Comparison of ENCODE assay signal across 8 mouse cellular contexts in genomic region chr13:73603046-73603445, GRCm38 (mm10). TPM values are rescaled to one million over a fixed set of nuclear protein-coding genes. Genes with fewer than 3 reads are reported as not detected.
A peak's percentile ranks its signal among the peaks of the same experiment; 100 is the strongest.
DNase-seq lines count a peak whose midpoint lies in the region; ATAC-seq and TF ChIP-seq lines count a peak whose summit lies in the region.

No protein-coding gene starts in this region.

- no peak overlapping the region for H3K9ac ChIP-seq in embryonic facial prominence, embryonic 15.5 days
- H3K9ac ChIP-seq in limb, embryonic 11.5 days (ENCODE audit: low read length): peak overlapping the region; percentile 84

- TF ChIP-seq POLR2A in small intestine, adult 2 months (IDR thresholded peaks at IDR 0.05; ENCODE audit: low read depth, low read length): no peak

- H3K27ac ChIP-seq in embryonic facial prominence, embryonic 15.5 days (replicated peaks): no peak overlapping the region
- no peak overlapping the region for H3K27ac ChIP-seq in limb, embryonic 11.5 days (replicated peaks; ENCODE audit: low read depth, low read length)
- no peak overlapping the region for H3K27ac ChIP-seq in small intestine, adult 2 months (ENCODE audit: insufficient read depth, low read depth, low read length)

- H3K4me1 ChIP-seq in megakaryocyte, embryonic 14.5 days: peaks cover 69% of the 10 kb centered on the region
- H3K4me1 ChIP-seq in embryonic facial prominence, embryonic 15.5 days: peaks cover 17% of the 10 kb centered on the region
- H3K4me1 ChIP-seq in limb, embryonic 11.5 days (ENCODE audit: control insufficient read depth, insufficient read depth, low read length): peaks cover 8% of the 10 kb centered on the region
- H3K4me1 ChIP-seq in small intestine, adult 2 months (ENCODE audit: control insufficient read depth, insufficient read depth, insufficient read length, low read length): peaks cover 9% of the 10 kb centered on the region

- TF ChIP-seq CTCF in small intestine, adult 2 months (IDR thresholded peaks at IDR 0.05; ENCODE audit: extremely low read depth, insufficient read length, insufficient replicate concordance, low read depth, low read length): no peak

- peak overlapping the region; percentile 85 for H3K4me2 ChIP-seq in embryonic facial prominence, embryonic 15.5 days (replicated peaks)
- H3K4me2 ChIP-seq in limb, embryonic 11.5 days (ENCODE audit: low read depth, severe bottlenecking): peak overlapping the region; percentile 85

- WGBS in embryonic facial prominence, embryonic 15.5 days: 47% methylated on average over 4 of the region's 4 CpGs
- 57% methylated on average over 4 of the region's 4 CpGs for WGBS in limb, embryonic 11.5 days
- 40% methylated on average over 4 of the region's 4 CpGs for WGBS in small intestine, adult 2 months

- H3K27me3 ChIP-seq in megakaryocyte, embryonic 14.5 days (replicated peaks): no peaks in the 10 kb centered on the region
- no peaks in the 10 kb centered on the region for H3K27me3 ChIP-seq in embryonic facial prominence, embryonic 15.5 days
- H3K27me3 ChIP-seq in limb, embryonic 11.5 days (ENCODE audit: control insufficient read depth, insufficient read depth, low read length): no peaks in the 10 kb centered on the region
- no peaks in the 10 kb centered on the region for H3K27me3 ChIP-seq in small intestine, adult 2 months (ENCODE audit: control insufficient read depth, insufficient read depth, low read length)

- intact Hi-C loops in left cerebral cortex, postnatal 14 days (cut with DNase I): loop anchor here (10.0 kb wide), 1 partner anchor 178 kb away; no protein-coding TSS in a partner anchor

- peaks cover 28% of the 10 kb centered on the region for H3K36me3 ChIP-seq in megakaryocyte, embryonic 14.5 days (replicated peaks; ENCODE audit: low read length)
- H3K36me3 ChIP-seq in embryonic facial prominence, embryonic 15.5 days: peaks cover 20% of the 10 kb centered on the region
- H3K36me3 ChIP-seq in limb, embryonic 11.5 days (ENCODE audit: control insufficient read depth, insufficient read depth, low read length): no peaks in the 10 kb centered on the region; the same call in 1 of the 2 replicates
- H3K36me3 ChIP-seq in small intestine, adult 2 months (ENCODE audit: control insufficient read depth, insufficient read depth, low read length): peaks cover 11% of the 10 kb centered on the region

- H3K4me3 ChIP-seq in megakaryocyte, embryonic 14.5 days (replicated peaks): peak overlapping the region; percentile 99
- H3K4me3 ChIP-seq in embryonic facial prominence, embryonic 15.5 days (replicated peaks): peak overlapping the region; percentile 86
- H3K4me3 ChIP-seq in limb, embryonic 11.5 days (ENCODE audit: low read depth, low read length): peak overlapping the region; percentile 71
- peak overlapping the region; percentile 34 for H3K4me3 ChIP-seq in small intestine, adult 2 months (ENCODE audit: low read depth, low read length)

- no peaks in the 10 kb centered on the region for H3K9me3 ChIP-seq in megakaryocyte, embryonic 14.5 days
- no peaks in the 10 kb centered on the region for H3K9me3 ChIP-seq in embryonic facial prominence, embryonic 15.5 days (replicated peaks)
- H3K9me3 ChIP-seq in limb, embryonic 11.5 days (ENCODE audit: control insufficient read depth, low read length): no peaks in the 10 kb centered on the region

- no peak for ATAC-seq in megakaryocyte, adult 5-6 weeks (ENCODE audit: poor library complexity, severe bottlenecking)
- no peak for ATAC-seq in embryonic facial prominence, embryonic 15.5 days (ENCODE audit: insufficient number of reproducible peaks, low FRiP score, low TSS enrichment, low read depth)
- ATAC-seq in limb, embryonic 11.5 days (ENCODE audit: insufficient number of reproducible peaks, low FRiP score, low TSS enrichment, low read depth): no peak

- no peak for DNase-seq in limb, embryonic 11.5 days (ENCODE audit: low spot score)
- DNase-seq in left cerebral cortex, postnatal 14 days (ENCODE audit: low spot score in 2 of 2): no peak
- no peak for DNase-seq in embryo, embryonic 9.5 days (ENCODE audit: extremely low spot score)
- DNase-seq in adrenal gland, adult 2 months: no peak

RNA-seq across cellular contexts. Expression of gene Clptm1l, which starts 0.8 kb away (rescaled TPM):
- 17.7 and 24.9 TPM in 2 replicates for polyA plus RNA-seq in megakaryocyte, embryonic 14.5 days (2012; ENCODE audit: insufficient read depth, low replicate concordance)
- total RNA-seq in megakaryocyte, adult 5-6 weeks (2015): 171 and 196 TPM in 2 replicates
- total RNA-seq in megakaryocyte, adult 5-6 weeks (2017): 66.0 and 76.0 TPM in 2 replicates
- polyA plus RNA-seq in embryonic facial prominence, embryonic 15.5 days (2015; fragmentation: Nextera tagmentation; extraction: Ambion mirVana): 137 and 141 TPM in 2 replicates
- 113 and 119 TPM in 2 replicates for polyA plus RNA-seq in limb, embryonic 11.5 days (2014; fragmentation: Nextera tagmentation; extraction: Ambion mirVana)
- 107 and 134 TPM in 2 replicates for polyA plus RNA-seq in small intestine, adult 2 months (2012; rRNA removed)
- 100 to 1,000 TPM; 121 to 131 TPM for total RNA-seq in left cerebral cortex, postnatal 14 days (2021)
- 100 to 1,000 TPM; 161 to 166 TPM for total RNA-seq in adrenal gland, adult 2 months (2021)
- polyA plus RNA-seq in adrenal gland, adult 2 months (2012; rRNA removed): 118 and 141 TPM in 2 replicates

RNA-seq across cellular contexts. Expression of gene Tert, which starts 23.7 kb away (rescaled TPM):
- polyA plus RNA-seq in megakaryocyte, embryonic 14.5 days (2012; ENCODE audit: insufficient read depth, low replicate concordance): not detected in 2 replicates
- total RNA-seq in megakaryocyte, adult 5-6 weeks (2015): 0.04 TPM in 1 of 2 replicates, not detected in the other
- total RNA-seq in megakaryocyte, adult 5-6 weeks (2017): 0.11 TPM in 1 of 2 replicates, not detected in the other
- polyA plus RNA-seq in embryonic facial prominence, embryonic 15.5 days (2015; fragmentation: Nextera tagmentation; extraction: Ambion mirVana): 4.6 and 4.9 TPM in 2 replicates
- polyA plus RNA-seq in limb, embryonic 11.5 days (2014; fragmentation: Nextera tagmentation; extraction: Ambion mirVana): 9.4 and 10.2 TPM in 2 replicates
- polyA plus RNA-seq in small intestine, adult 2 months (2012; rRNA removed): 1.0 and 3.5 TPM in 2 replicates
- 1 to 10 TPM; 2.3 to 2.9 TPM for total RNA-seq in left cerebral cortex, postnatal 14 days (2021)
- 1 to 10 TPM; 6.2 to 6.8 TPM for total RNA-seq in adrenal gland, adult 2 months (2021)
- 12.0 and 21.4 TPM in 2 replicates for polyA plus RNA-seq in adrenal gland, adult 2 months (2012; rRNA removed)

Comparison
In these comparisons a context has a peak if more than half of its experiments do, and no peak if none do; other contexts are left out.
1. H3K4me3 ChIP-seq: peak in every context shown above with its lines; median percentile 99 in megakaryocyte, embryonic 14.5 days; 86 in embryonic facial prominence, embryonic 15.5 days; 71 in limb, embryonic 11.5 days; 34 in small intestine, adult 2 months.